Mouse (Mus musculus) cerebellum, adult 8-10 months (tissue): Measurements from ENCODE around the gene Slc6a13.

Experiments used
- DNase-seq: peaks from one replicate; pipeline ENCODE4 v3.0.0; 2022

The Slc6a13 gene

DNA sequence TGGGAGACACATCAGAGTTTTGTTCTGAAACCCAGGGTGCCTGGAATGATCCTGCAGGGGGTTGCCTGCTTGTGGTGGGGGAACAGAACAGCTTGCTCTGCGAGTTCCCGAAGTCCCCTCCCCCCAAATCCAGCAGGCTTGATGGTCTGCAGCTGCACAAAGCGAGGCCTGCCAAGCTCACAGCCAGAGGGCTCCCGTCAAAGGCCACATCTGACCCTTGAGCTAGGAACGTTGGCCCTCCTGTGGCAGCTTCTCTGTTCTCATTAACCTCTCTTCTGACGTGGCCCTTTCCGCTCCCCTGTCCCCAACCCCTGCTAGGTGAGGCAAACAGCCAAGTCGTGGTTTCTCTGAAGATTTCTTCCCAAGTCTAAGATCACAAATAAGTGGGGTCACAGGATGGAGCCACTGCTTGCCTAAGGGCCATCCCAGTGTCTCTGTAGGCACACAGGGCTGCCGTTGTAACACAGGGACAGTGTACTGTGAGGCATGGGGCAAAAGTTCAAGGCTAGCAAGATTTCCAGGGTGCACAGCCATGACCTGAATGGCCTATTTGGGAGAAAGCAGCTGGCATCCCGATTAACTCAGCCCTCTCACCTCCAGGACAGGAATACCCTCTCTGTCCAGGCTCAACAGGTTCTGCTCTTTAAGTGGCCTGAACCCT, 30.0 kb downstream of the Slc6a13 start:
- DNase-seq: no peak

DNA sequence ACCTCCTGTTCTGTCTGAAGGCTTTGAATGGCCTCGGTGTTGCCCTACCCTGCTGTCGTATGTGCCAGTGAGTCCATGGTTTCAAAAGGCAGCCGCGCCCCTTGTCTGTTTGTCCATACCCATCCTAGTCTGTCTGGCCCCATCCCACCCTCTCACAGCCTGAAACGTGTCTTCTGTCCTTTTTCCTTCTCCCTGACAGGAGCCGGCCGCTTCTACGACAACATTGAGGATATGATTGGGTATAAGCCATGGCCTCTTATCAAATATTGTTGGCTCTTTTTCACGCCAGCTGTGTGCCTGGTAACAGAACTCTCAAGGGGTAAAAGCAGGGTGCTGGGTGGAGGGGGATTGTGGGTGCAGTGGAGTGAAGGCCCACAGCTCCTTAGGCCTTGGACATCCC, 35.8 kb downstream of the Slc6a13 start:
- no peak for DNase-seq

DNA sequence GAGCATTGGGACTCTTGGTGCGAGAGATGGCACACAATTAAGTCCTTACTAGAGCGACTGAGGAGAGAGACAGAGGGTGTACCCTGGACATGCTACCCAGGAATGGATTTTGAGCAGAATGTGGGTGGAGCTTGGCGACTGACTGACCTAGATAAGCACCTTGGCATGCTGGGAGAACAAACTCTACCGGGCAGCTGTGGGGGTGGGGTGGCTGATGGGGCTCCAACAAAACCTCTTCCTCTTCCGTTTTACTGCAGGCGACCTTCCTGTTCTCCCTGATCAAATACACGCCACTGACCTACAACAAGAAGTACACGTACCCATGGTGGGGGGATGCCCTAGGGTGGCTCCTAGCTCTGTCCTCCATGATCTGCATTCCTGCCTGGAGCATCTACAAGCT, 36.5 kb downstream of the Slc6a13 start:
- no peak for DNase-seq

DNA sequence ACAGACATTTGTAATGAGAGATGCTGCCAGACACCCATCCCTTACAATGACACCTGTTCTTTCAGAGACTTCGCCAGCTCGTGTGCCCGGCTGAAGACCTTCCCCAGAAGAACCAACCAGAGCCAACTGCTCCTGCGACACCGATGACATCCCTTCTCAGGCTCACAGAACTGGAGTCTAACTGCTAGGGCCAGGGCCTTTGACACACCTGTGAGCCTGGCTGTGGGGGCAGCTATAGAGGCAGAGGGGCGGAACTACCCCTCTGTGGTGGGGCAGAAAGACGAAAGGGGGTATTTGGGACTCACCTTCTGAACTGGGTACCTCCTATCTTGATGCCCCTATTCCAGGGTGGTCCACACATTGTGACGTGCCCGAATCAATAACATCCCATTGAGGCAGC, 37.2 kb downstream of the Slc6a13 start:
- DNase-seq: no peak

DNA sequence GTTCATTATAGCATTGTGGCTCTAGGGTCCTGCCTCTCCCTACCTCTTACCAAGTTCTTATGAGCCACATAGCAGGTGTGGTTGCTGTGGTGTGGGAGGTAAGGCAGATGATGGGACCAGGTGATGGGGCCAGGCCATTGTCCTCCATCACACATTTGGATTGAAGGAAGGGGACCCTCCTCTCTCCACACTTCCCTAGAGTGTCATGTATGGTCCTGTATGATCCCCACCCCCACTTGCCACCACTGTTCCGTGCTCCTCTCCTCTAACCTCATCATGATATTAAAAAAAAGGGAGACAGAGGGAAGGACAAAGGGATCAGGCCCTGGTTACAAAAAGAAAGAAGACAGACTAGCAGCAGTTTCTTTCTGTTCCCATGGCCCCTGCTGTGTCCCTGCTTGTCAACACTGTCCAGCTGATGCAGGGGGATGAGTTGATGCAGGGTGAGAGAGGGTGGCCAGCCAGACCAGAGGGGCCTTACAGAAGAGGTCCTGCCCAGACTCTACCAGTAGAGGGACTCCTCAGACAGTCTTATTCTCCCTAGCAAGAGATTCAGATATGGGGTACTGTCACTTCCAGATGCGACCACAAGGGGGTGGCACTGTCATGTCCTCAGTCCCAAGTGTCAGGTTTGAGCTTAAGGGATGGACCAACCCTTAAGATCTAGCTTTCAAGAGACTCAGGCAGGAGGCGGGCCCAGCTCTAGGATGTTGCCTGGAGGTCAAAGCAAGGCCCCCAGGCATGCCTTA, 37.9 kb downstream of the Slc6a13 start:
- DNase-seq: peak; percentile 56

DNA sequence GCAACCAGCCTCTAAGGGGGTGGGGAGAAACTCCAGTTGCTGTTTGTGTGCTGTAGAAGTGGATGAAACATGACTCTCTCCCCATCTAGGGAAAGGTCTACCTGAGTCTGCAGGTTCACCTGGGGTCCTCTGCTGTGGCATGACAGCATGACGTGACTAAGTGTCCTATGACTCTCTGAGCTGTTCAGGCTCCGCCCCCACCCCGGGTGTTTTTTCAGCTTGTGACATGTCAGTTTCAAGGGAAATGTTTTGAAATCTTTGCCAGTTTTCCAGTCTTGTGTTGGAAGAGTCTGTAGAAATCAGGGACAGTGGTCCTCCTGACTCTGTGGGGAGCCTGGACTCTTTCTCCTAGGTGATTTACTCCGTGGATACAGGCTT, 38.5 kb downstream of the Slc6a13 start:
- DNase-seq: no peak

DNA sequence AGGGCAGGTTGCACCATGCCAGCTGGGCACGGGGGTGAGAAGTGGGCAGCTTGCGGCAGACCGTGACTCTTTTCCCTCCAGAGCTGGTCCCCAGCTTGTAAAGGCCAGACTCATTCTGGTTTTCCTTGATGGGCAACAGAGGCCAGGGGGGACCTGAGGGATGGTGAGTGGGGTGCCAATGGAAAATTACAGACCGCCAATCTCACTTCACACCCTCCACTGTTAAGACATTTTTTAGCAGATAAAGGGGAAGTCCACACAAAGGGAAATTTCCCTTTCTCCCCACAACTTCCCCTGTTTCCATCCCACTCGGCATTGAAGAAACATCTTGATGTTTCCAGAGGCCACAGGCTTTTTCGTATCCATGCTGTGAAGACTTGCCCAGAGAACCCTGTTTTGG, 41.6 kb downstream of the Slc6a13 start:
- DNase-seq: no peak

DNA sequence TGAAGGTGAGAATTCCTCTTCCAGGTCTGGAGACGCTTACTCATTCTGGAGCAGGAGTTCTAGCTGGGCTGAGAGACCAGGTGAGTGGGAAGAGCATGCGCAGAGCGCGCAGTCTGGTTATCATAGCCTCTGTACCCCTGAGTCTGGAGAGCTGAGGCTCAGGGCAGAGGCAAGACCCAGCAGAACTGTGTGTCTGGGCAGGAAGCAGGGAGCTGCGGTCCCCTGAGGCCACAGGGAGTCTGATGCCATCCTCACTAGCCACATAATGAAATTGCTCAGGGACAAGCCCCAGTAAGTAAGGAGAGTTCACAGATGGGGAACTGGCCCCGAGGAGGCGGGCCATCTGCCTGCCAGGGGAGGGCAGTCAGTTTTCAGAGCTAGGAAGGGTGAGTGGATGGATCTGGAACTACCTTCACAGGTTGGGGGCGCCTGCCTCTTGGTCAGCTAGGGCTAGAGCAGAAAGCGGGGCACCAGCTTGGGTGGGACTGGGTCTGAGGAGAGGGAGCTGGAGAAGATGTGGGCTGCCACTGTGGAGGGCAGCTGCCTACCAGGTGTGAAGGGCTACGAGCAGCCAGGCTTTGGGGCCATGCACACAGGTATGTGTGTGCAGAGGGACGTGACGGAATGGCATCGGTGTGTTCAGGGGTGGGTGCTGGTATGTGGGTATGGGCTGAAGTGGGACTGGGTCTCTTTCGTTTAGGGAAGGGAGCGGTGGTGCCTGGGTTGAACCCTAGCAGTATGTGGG, 43.2 kb downstream of the Slc6a13 start, which contains the start of gene Slc6a12:
Slc6a12 (plus strand) TSS at position 51 of the 745 bp plus-strand sequence.
- no peak for DNase-seq

DNA sequence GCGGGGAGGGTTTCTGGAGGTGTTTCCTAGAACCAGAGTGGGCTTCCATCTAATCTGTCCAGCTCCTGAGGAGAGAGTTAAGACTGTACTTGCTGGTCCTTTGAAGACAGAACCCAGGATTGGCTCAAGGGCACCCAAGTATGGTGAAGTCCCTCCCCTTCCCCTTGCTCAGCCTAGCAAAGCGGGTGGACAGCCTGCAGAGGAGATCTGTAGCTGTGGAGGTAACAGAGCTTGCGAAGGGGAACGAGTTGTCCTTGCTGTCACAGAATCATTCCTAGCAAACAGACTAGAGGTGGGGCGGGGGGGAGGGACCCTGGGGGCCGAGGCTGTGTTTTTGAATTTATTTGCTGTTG, 43.7 kb downstream of the Slc6a13 start:
- no peak for DNase-seq

DNA sequence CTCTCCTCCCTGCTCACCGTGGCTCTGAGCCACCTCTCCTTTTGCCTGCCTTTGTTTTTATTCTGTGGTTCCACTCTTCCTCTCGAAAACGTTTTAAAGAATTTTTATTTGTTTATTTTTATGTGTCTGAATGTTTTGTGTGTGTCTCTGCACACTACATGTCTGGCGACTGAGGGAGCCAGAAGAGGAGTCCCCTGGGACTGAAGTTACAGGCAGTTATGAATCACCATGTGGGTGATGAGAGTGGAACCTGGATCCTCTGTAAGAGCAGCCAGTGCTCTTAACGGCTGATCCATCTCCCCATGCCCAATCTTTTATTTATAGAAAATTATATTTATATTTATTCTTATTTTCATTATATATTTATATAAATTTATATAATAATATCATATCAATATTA, 44.3 kb downstream of the Slc6a13 start:
- DNase-seq: no peak

DNA sequence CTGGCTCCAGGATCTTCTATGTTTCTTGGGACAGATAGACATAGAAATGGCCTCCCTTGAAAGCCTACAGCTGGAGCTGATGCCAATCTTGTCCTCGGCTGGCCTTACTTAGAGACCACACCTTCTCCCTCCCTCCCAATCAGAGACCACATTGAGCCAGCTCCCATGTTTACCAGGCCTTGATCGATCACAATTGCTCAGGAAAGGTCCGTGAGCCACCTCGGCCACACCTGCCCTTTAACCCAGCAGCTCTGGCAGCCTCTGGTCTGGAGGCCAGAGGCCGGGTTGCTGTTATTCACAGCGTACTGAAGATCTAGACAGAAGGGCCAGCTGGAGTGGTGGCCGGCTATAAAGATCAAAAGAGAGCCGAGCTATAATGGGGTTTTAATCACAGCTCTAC, 46.4 kb downstream of the Slc6a13 start:
- no peak for DNase-seq

DNA sequence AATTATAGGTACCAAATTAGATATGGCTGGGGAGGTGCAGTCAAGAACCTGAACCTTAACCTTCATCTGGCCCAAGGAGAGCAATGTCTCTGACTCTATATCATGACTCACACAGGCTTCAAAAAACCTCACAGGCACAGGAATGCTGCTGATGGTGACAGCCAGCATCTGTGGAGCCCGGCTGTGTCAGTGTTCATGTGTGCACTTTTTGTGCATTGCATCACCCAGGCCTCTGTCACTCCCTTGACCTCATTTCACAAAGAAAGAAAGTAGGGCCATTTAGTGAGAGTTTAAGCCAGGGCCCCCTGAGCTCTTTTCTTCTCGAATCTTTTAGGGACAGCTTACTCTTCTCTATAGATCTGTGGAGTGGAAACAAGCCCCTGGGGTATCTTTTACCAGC, 52.2 kb downstream of the Slc6a13 start:
- no peak for DNase-seq

DNA sequence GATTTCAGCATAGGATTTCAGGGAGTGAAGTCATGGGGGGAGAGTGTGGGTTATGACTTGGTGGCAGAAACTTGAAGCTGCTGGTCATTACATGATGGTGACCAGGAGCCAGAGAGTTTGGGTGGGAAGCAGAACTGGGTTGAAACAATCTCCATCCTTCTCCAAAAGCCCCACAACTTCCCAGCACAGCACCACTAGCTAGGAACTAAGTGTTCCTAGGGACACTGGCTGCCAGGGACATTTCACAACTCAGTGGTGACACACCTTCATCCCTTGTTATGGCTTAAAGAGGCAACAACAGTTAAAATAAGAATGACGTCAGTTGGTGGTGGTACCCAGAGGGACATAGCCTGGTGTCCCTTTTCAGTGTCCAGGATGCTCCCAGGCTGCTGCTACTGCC, 56.0 kb downstream of the Slc6a13 start:
- no peak for DNase-seq

DNA sequence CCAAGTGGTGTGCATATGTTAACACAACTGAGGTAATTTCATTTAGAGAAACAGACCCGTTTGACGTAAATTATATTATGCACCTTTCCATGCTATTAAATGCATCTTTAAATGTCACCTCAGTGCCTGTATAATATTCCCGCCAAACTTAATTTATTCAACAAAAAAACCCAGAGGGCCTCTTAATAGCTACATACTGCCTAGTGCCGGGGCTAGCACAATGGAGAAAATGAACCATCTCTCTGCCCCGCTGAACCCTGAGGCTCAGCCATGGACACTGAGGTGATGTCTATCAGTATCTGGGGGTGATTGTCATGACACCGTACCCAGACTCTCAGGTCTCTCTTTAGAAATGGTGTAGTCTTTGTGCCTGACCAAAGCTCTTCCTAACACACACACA, 57.2 kb downstream of the Slc6a13 start:
- no peak for DNase-seq

DNA sequence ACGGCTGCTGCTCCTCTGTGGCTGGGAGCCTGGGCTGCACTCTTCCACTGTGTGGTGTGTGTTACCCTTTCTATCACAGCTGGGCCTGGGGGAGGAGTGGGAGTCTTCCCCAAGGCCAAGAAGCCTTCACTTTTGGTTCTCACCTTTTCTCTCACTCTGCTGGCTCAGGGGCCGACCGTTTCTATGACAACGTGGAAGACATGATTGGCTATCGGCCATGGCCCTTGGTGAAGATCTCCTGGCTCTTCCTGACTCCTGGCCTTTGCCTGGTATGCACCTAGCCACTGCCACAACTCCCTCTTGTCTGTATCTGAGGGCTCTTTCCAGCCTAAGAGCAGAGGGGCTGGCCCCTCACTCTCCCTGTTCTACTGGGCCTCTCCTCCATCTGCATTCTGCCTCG, 63.0 kb downstream of the Slc6a13 start:
- DNase-seq: no peak

DNA sequence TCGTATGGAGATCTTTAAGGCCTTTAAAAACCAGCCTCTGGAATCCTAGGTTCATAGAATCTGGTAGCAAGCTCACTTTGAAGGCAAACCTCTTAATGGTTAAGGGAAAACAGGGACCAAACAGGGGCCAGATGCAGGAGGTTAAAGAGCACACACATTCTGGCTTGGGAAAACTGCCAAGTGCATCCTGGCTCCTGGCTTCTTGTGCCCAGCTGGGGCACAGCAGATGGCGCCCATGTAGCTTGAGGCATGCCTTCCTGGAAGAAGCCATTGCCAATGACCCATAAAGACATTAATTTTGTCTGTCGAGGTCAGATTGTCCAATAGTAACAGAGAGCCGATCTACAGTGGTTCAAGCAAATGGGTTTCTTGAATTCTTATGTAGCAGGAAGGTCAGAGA, 63.9 kb downstream of the Slc6a13 start:
- DNase-seq: no peak

DNA sequence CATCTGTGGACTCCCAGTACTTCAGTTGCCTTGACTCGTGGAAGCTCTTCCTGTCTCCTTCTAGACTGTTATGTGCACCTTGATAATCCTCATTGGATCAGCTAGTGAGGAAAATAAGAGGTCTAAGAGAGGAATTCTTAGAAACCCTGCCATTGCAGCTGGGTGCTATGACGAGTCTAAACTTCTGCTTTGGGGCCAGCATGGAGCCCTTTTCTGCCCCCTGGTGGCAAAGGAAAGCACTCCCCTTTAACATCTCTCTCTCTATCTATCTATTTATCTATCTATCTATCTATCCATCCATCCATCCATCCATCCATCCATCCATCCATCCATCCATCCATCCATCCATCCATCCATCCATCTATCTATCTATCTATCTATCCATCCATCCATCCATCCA, 66.5 kb downstream of the Slc6a13 start:
- DNase-seq: peak; percentile 13

DNA sequence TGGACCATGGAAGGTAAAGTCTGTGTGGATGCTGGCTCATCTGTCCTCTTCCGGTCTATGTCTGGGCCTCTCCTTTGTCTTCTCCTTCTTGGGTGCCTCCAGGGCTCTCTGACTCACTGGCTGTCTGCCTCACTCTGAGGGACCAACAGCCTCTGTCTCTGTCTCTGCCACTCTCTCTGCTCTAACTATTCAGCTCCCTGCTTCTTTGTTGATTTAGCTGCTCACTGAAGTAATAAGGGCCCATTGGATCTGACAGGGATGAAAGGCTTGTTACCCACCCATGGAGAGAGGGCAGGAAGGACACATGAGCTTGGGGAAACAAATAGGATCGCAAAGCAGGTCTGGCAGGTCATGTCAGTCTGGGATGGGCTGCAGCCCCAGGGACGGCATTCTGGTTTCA, 67.1 kb downstream of the Slc6a13 start:
- no peak for DNase-seq

DNA sequence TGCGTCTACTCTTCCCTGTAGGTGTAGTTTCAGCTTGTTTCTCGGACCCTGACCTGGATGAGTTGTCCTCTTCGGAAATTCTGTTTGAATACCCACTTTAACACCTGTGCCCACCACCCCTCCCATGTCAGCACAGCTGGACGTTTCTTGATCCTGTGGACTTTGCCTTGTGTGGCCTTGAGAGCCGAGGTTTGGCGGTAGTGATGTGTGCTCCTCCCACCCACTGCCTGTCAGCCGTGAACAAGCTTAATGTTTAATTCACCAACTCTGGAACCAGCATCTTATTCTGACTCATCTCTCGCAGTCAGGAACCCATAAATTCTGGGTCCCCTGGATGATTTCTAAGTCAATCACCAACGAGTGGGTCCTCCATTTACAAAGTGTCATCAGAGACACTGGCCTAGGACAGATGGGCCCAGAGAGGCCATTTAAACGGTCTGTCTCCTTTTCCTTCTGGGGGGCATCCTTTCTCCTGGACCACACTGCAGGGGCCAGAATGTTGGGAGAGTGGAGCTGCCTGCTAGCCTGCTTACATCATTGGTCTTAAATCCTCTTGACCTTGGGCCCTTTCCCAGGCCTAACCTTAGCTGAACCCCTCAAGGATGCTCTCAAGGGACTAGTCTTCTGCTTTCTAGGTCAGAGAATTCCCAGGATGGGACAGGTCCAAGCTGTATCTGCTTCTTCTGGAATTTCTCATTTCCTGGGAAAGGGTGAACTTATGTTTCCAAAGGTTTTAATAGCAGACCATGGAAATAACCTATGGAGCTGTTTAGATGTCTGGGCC, 71.4 kb downstream of the Slc6a13 start:
- no peak for DNase-seq

DNA sequence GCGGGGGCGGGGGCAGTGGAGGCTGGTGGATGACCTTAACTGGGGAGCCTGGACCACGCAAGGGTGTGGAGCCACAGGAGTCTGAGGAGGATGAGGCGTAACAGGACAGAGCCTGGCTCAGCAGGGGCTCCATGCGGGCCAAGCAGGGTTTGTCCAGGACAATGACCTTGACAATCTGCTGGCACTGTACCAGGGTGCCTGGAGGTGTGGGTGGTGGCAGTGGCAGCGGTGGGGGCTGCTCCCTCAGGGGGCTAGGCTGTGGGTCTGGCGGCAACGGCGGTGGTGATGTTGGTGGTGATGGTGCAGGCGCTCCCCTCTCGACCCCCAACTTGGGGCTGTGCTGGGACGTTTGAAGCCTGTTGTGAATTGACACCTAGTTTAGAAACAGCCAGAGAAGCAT, 76.1 kb downstream of the Slc6a13 start:
- DNase-seq: no peak

DNA sequence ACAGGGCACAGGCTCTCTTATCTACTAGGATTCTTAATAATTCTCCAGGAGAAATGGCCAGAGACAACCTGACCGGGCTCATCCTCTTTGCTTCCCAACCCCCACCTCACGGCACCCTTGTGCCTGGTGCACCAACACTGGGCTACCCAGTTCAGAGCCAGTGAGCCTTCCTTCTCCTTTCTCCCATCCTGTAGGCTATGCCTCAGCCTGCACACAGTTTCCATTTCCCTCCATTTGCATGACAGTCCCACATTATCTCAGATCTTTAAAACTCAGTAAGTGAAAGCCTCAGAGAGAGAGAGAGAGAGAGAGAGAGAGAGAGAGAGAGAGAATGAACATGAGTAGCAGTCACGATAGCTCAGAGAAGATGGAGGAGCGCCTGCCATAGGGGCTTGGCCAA, 78.2 kb downstream of the Slc6a13 start:
- DNase-seq: no peak

DNA sequence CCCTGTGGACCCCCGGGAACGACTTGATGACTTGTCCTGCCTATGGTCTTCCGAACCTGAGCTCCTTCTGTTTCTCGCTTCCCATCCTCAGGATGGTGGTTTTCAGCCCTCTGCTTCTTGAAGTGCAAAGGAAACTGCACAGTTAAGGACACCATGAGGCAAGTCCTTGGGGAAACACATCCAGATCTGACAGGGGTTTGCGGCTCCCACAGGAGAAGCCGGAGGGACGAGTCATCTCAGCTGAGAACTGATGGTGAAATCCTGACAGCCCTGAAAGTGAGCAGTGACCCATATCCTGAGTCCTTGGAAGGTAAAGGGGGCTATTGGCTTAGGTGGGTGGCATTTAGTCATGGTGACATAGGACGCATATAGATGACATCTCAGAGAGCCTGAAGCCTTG, 80.5 kb downstream of the Slc6a13 start:
- DNase-seq: no peak

DNA sequence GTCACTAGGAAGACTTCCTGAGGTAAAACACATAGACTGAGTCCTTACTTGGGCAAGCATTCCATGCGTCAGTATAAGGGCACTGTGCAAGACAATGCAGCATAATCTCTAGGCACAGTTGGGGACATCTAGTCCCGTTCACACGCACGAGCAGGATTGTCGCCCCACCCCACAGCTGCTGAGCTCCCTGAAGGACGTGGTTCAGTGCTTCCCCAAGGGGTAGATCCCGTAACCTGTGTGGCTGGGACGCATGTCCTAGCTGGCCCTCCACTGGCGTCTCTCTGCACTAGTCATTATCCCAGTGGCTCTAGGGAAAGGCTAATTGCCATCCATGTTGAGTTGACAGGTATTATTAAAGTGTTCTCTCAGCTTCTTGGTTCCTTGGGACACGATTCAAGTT, 82.0 kb downstream of the Slc6a13 start:
- no peak for DNase-seq

DNA sequence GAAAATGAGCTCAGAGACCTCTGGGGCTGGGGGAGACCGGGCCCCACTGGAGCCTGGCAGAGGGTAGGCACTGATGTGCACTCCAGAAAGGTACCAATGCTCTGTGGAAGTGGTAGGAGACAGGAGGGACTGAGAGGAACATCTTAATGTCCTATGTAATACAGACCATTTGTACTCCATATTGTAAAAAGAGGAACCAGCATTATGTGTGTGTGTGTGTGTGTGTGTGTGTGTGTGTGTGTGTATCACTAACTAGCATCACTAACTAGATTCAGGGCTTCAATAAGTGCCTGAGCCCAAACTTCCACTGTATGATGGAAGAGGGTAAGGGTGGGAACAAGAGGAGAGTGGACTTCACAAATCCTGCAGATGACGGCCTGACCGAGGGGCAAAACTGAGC, 85.4 kb downstream of the Slc6a13 start:
- no peak for DNase-seq
